Mouse (Mus musculus): ENCODE measurements around the gene Snrpf. TPM values are rescaled to one million over a fixed set of nuclear protein-coding genes. Genes with fewer than 3 reads are reported as not detected.

The Snrpf gene
- total and polyA plus RNA-seq, 2 experiments from 2014 or later: 13.7 to 59.4 TPM

GRCm38 (mm10) chr10:93610896-93611295 is 21.4 kb upstream of the Snrpf start:
- ATAC-seq (ENCODE audit: insufficient read depth, low read depth) (no peak), DNase-seq (ENCODE audit: low spot score) (no peak)
- no peak for TF ChIP-seq CTCF (IDR thresholded peaks at IDR 0.05; ENCODE audit: low read depth)
- TF ChIP-seq EP300 (IDR thresholded peaks at IDR 0.05; ENCODE audit: low read depth): no peak
- Histone ChIP-seq H3K4me3 (ENCODE audit: low read depth, low read length) (no peak overlapping the region), H3K9me3 (replicated peaks; ENCODE audit: control insufficient read depth, low read length) (peaks cover 16% of the 10 kb centered on the region; the same call in 1 of the 2 replicates), H3K27ac (ENCODE audit: low read depth) (no peak overlapping the region), H3K4me1 (ENCODE audit: control insufficient read depth, insufficient read depth) (no peaks in the 10 kb centered on the region), H3K9ac (replicated peaks; ENCODE audit: low read depth, low read length) (no peak overlapping the region), H3K4me2 (ENCODE audit: low read depth, low read length) (no peak overlapping the region), H3K36me3 (replicated peaks; ENCODE audit: control insufficient read depth, insufficient read depth, low read length) (no peaks in the 10 kb centered on the region), H3K27me3 (ENCODE audit: control insufficient read depth, insufficient read depth, low read length) (no peaks in the 10 kb centered on the region)
- 94% methylated on average over 1 of the region's 1 CpGs for WGBS

- TF ChIP-seq EP300 (IDR thresholded peaks at IDR 0.05; ENCODE audit: low read depth): no peak
- no peak for TF ChIP-seq CTCF (IDR thresholded peaks at IDR 0.05; ENCODE audit: low read depth)
- H3K4me2 ChIP-seq (ENCODE audit: low read depth, low read length): no peak overlapping the region
- 92% methylated on average over 7 of the region's 7 CpGs for WGBS
- no peak overlapping the region for H3K27ac ChIP-seq (ENCODE audit: low read depth)
- no peaks in the 10 kb centered on the region for H3K27me3 ChIP-seq (ENCODE audit: control insufficient read depth, insufficient read depth, low read length)
- no peak for ATAC-seq (ENCODE audit: insufficient read depth, low read depth)
- no peaks in the 10 kb centered on the region for H3K36me3 ChIP-seq (replicated peaks; ENCODE audit: control insufficient read depth, insufficient read depth, low read length)
- H3K4me1 ChIP-seq (ENCODE audit: control insufficient read depth, insufficient read depth): no peaks in the 10 kb centered on the region
- H3K4me3 ChIP-seq (ENCODE audit: low read depth, low read length): no peak overlapping the region
- H3K9me3 ChIP-seq (replicated peaks; ENCODE audit: control insufficient read depth, low read length): peaks cover 16% of the 10 kb centered on the region; the same call in 1 of the 2 replicates
- no peak overlapping the region for H3K9ac ChIP-seq (replicated peaks; ENCODE audit: low read depth, low read length)
- DNase-seq (ENCODE audit: low spot score): no peak
Measured at GRCm38 (mm10) chr10:93609236-93609635, 19.7 kb upstream of the Snrpf start.

- H3K36me3 ChIP-seq (replicated peaks; ENCODE audit: control insufficient read depth, insufficient read depth, low read length): no peaks in the 10 kb centered on the region
- 64% methylated on average over 9 of the region's 9 CpGs for WGBS
- H3K4me3 ChIP-seq (ENCODE audit: low read depth, low read length): no peak overlapping the region
- H3K9me3 ChIP-seq (replicated peaks; ENCODE audit: control insufficient read depth, low read length): peaks cover 16% of the 10 kb centered on the region; the same call in 1 of the 2 replicates
- H3K27me3 ChIP-seq (ENCODE audit: control insufficient read depth, insufficient read depth, low read length): no peaks in the 10 kb centered on the region
- TF ChIP-seq CTCF (IDR thresholded peaks at IDR 0.05; ENCODE audit: low read depth): peak; percentile 28
- no peak for TF ChIP-seq EP300 (IDR thresholded peaks at IDR 0.05; ENCODE audit: low read depth)
- H3K4me2 ChIP-seq (ENCODE audit: low read depth, low read length): no peak overlapping the region
- H3K9ac ChIP-seq (replicated peaks; ENCODE audit: low read depth, low read length): no peak overlapping the region
- no peaks in the 10 kb centered on the region for H3K4me1 ChIP-seq (ENCODE audit: control insufficient read depth, insufficient read depth)
- DNase-seq (ENCODE audit: low spot score): no peak
- no peak overlapping the region for H3K27ac ChIP-seq (ENCODE audit: low read depth)
- ATAC-seq (ENCODE audit: insufficient read depth, low read depth): no peak
Measured at GRCm38 (mm10) chr10:93608051-93608450, 18.5 kb upstream of the Snrpf start.

- peaks cover 16% of the 10 kb centered on the region; the same call in 1 of the 2 replicates for H3K9me3 ChIP-seq (replicated peaks; ENCODE audit: control insufficient read depth, low read length)
- no peak overlapping the region for H3K27ac ChIP-seq (ENCODE audit: low read depth)
- no peak overlapping the region for H3K4me3 ChIP-seq (ENCODE audit: low read depth, low read length)
- no peak overlapping the region for H3K9ac ChIP-seq (replicated peaks; ENCODE audit: low read depth, low read length)
- no peak overlapping the region for H3K4me2 ChIP-seq (ENCODE audit: low read depth, low read length)
- no peak for DNase-seq (ENCODE audit: low spot score)
- no peaks in the 10 kb centered on the region for H3K36me3 ChIP-seq (replicated peaks; ENCODE audit: control insufficient read depth, insufficient read depth, low read length)
- ATAC-seq (ENCODE audit: insufficient read depth, low read depth): no peak
- H3K4me1 ChIP-seq (ENCODE audit: control insufficient read depth, insufficient read depth): no peaks in the 10 kb centered on the region
- H3K27me3 ChIP-seq (ENCODE audit: control insufficient read depth, insufficient read depth, low read length): no peaks in the 10 kb centered on the region
- WGBS: 89% methylated on average over 9 of the region's 9 CpGs
- TF ChIP-seq EP300 (IDR thresholded peaks at IDR 0.05; ENCODE audit: low read depth) (no peak), CTCF (IDR thresholded peaks at IDR 0.05; ENCODE audit: low read depth) (no peak)
Measured at GRCm38 (mm10) chr10:93606326-93606725, 16.8 kb upstream of the Snrpf start.

GRCm38 (mm10) chr10:93603256-93603655 is 13.8 kb upstream of the Snrpf start:
- DNase-seq (ENCODE audit: low spot score) (no peak), ATAC-seq (ENCODE audit: insufficient read depth, low read depth) (no peak)
- 91% methylated on average over 1 of the region's 1 CpGs for WGBS
- no peaks in the 10 kb centered on the region for H3K4me1 ChIP-seq (ENCODE audit: control insufficient read depth, insufficient read depth)
- H3K27me3 ChIP-seq (ENCODE audit: control insufficient read depth, insufficient read depth, low read length): no peaks in the 10 kb centered on the region
- TF ChIP-seq EP300 (IDR thresholded peaks at IDR 0.05; ENCODE audit: low read depth): no peak
- TF ChIP-seq CTCF (IDR thresholded peaks at IDR 0.05; ENCODE audit: low read depth): no peak
- no peaks in the 10 kb centered on the region for H3K36me3 ChIP-seq (replicated peaks; ENCODE audit: control insufficient read depth, insufficient read depth, low read length)
- H3K4me2 ChIP-seq (ENCODE audit: low read depth, low read length): no peak overlapping the region
- H3K27ac ChIP-seq (ENCODE audit: low read depth): no peak overlapping the region
- H3K4me3 ChIP-seq (ENCODE audit: low read depth, low read length): no peak overlapping the region
- peaks cover 2% of the 10 kb centered on the region; the same call in 1 of the 2 replicates for H3K9me3 ChIP-seq (replicated peaks; ENCODE audit: control insufficient read depth, low read length)
- H3K9ac ChIP-seq (replicated peaks; ENCODE audit: low read depth, low read length): no peak overlapping the region

GRCm38 (mm10) chr10:93602309-93602708 is 12.8 kb upstream of the Snrpf start:
- Histone ChIP-seq H3K4me1 (ENCODE audit: control insufficient read depth, insufficient read depth) (no peaks in the 10 kb centered on the region), H3K27me3 (ENCODE audit: control insufficient read depth, insufficient read depth, low read length) (no peaks in the 10 kb centered on the region)
- 70% methylated on average over 5 of the region's 5 CpGs for WGBS

More at GRCm38 (mm10) chr10:93602309-93602708, 12.8 kb upstream of the Snrpf start:
- H3K4me2 ChIP-seq (ENCODE audit: low read depth, low read length): no peak overlapping the region
- no peak overlapping the region for H3K9ac ChIP-seq (replicated peaks; ENCODE audit: low read depth, low read length)
- no peak for TF ChIP-seq EP300 (IDR thresholded peaks at IDR 0.05; ENCODE audit: low read depth)
- TF ChIP-seq CTCF (IDR thresholded peaks at IDR 0.05; ENCODE audit: low read depth): no peak
- H3K9me3 ChIP-seq (replicated peaks; ENCODE audit: control insufficient read depth, low read length): no peaks in the 10 kb centered on the region
- H3K4me3 ChIP-seq (ENCODE audit: low read depth, low read length): no peak overlapping the region
- no peak for DNase-seq (ENCODE audit: low spot score)
- no peak for ATAC-seq (ENCODE audit: insufficient read depth, low read depth)
- no peak overlapping the region for H3K27ac ChIP-seq (ENCODE audit: low read depth)
- H3K36me3 ChIP-seq (replicated peaks; ENCODE audit: control insufficient read depth, insufficient read depth, low read length): no peaks in the 10 kb centered on the region

Measured in heart, postnatal 0 days (tissue).